Mouse (Mus musculus) lung, adult 2 months (tissue): Measurements from ENCODE around the gene Slc19a1. TPM values are rescaled to one million over a fixed set of nuclear protein-coding genes. Genes with fewer than 3 reads are reported as not detected.

ENCODE experiments used
- DNase-seq: peaks from one replicate; pipeline ENCODE4 v3.0.0; 2022
- H3K4me1 ChIP-seq: fragments of 200-500 bp; 2 replicates; pipeline ENCODE4 v1.6.1; 2011; ENCODE audit warnings: low read length; ENCODE audit not compliant: control insufficient read depth, insufficient read depth
- H3K4me3 ChIP-seq: fragments of 200-500 bp; replicated peaks from 2 replicates; pipeline ENCODE3; 2011; ENCODE audit warnings: low read depth, mild to moderate bottlenecking, control low read depth, low read length; ENCODE audit errors: extremely low read depth
- CTCF ChIP-seq: fragments of 200-500 bp; IDR thresholded peaks from 2 replicates; pipeline ENCODE4 v1.5.1; 2011; ENCODE audit warnings: mild to moderate bottlenecking, low read length, control low read depth; ENCODE audit not compliant: insufficient read depth
- POLR2A ChIP-seq: fragments of 200-500 bp; IDR thresholded peaks from 2 replicates; pipeline ENCODE4 v1.6.1; 2011; ENCODE audit warnings: low read depth, mild to moderate bottlenecking, control low read depth, low read length, borderline replicate concordance; ENCODE audit errors: extremely low read depth
- WGBS: fragments of 180-500 bp; shearing (Covaris S2); methylation state at CpG from one replicate; pipeline ENCODE4 v1.1.7; 2018; 5-methylcytosine and 5-hydroxymethylcytosine counted together
- polyA plus RNA-seq: library from polyadenylated mRNA; depleted of rRNA; stranded (reverse); fragments of >200 nt; gene quantifications from 2 replicates; pipeline ENCODE4 v1.2.3, GENCODE M21; 2012; rRNA removed

Slc19a1 gene
- polyA plus RNA-seq, 1 experiment, result 26.4 TPM

DNA sequence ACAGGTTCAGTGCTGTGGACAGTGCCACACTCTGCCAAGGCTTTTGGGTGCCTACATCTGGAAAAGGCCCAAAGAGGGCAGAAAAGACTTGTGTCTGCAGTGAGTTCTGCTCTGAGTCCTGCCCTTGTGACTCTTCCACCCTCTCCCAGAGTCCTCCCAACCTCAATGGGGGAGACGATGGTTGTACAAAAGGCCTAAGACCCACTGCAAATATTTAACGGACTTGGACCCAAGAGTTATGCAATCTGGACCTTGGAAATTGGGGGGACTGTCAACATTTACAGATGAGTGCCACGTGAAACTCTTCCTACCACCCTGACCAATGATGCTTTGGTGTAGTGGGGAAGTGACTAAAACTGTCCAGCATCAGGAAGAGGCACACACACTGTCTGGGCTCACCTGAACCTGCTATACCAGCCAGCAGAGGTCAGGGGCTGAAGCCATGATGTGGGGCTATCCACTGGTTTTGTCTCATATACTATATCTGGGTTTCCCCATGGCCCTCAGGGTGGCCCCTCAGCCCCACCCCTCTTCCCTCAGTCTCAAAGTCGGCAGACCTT is 59.6 kb downstream of the Slc19a1 start:
- 65% methylated on average over 4 of the region's 4 CpGs for WGBS
- no peak for DNase-seq
- Histone ChIP-seq H3K4me3 (no peak overlapping the region), H3K4me1 (no peaks in the 10 kb centered on the region)
- TF ChIP-seq POLR2A (no peak), CTCF (no peak)

DNA sequence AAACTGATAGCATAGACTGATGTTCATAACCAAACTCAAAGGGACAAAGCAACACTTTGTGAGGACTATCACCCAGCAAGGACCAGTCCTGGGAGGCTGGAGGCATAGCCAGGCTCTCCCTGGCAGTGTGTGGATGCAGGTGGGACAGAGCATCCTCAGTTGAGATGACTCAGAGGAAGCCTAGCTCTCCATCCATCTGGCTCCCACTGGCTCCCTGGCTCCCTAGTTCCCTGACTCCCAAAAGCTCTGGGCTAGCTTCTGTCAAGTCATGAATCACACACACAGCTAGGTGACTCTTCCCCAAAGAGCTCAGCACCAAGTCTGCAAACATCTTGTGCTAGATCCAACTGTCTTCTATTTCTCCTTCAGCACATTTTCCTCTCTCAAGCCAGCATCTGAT is 61.8 kb downstream of the Slc19a1 start:
- Histone ChIP-seq H3K4me1 (no peaks in the 10 kb centered on the region), H3K4me3 (no peak overlapping the region)
- TF ChIP-seq POLR2A (no peak), CTCF (no peak)
- no peak for DNase-seq

DNA sequence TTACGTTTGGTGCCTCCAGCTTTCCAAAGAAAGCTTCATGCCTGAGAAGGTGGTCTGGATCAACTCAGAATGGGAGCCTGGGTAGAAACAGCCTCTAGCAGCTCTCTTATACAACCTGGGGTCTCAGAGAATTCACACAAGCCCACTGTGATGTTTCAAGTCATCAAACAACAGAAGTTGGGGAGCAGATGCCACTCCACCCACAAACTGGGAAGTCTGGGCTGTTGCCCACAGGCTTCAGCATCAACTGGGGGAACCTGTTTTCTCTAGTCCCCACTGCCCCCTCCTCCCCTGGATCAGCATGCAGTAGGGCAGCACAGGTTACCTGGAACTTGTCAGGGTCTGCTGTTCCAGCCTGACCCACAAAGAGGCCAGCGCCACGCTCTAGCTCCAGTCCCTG is 63.6 kb downstream of the Slc19a1 start:
- Histone ChIP-seq H3K4me1 (no peaks in the 10 kb centered on the region), H3K4me3 (no peak overlapping the region)
- WGBS, result 96% methylated on average over 3 of the region's 3 CpGs
- no peak for DNase-seq
- TF ChIP-seq CTCF (no peak), POLR2A (no peak)

DNA sequence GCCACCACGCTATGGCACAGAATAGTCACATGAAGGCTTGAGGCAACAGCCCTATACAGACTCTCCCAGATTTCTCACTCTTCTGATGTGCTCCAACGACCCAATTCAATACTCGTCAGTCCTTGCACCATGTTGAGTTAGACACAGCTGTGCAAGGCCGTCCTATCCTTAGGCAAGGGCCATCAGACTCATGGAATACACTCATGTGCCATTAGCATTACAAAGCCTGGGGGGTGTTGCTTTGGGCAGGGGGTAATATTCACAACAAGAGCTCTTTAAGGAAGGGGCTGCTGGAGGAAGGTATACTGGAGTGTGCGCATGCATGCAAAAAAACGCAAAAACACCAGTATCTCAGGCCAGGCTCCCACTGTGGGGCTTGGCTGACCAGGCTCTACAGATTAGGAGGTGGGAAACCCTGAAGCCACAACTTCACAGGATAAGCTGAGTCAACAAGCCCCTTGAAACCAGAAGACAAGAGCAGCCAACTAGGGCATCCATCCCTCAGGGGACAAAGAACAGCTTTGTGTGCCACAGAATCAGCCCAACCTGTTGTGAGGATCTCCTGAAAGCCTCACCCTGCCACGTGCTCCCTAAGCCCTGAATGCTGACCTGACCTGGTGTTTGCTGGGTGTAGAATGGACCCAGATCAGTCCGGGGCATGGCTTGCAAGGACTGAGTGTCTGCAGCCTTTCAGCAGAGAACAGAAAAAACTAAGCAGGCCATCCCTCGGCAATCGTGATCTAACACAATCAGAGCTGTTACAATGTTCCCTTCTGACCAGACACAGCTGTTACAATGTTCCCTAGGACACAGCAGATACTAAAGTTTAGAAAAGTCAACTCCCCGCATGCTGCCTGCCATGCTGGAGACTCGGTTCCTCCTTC is 65.2 kb downstream of the Slc19a1 start:
- H3K4me1 ChIP-seq, result no peaks in the 10 kb centered on the region
- DNase-seq, result no peak
- H3K4me3 ChIP-seq, result no peak overlapping the region
- TF ChIP-seq CTCF (no peak), POLR2A (no peak)
- WGBS, result 63% methylated on average over 12 of the region's 12 CpGs

DNA sequence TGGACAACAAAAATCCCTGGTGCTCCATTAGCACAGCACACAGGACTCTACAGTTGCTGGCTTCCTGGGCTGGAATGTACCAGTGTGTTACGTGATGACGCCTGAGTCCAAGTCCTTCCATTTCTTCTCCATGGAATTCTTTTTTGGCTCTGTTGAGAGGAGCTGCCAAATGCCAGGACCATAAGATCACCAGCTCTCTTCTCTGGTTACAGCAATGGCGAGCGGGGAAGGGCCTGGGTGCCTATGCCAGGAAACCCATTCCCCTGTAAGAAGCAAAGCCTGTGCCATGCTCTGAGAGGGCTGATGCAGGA is 65.8 kb downstream of the Slc19a1 start:
- DNase-seq, result no peak
- 74% methylated on average over 4 of the region's 4 CpGs for WGBS
- H3K4me3 ChIP-seq, result no peak overlapping the region
- H3K4me1 ChIP-seq, result no peaks in the 10 kb centered on the region
- TF ChIP-seq CTCF (no peak), POLR2A (no peak)

DNA sequence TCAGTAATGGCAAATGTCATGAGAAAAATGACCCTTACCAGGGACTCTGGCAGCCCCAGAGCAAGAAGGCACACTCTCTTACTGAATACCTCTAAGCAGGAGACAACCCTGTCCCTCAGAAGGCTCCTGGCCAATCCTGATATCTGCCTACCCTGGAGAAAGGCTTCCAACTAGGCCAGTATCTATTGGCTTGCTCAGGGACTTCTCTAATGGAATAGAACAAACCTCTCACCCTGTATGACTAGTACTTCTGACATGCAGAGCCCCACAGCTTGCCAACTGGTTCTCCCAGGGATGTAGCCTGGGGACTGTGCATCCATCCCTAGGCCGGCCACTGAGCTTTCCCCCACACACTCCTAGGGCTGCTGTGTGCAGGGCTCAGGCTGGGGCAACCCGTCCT is 66.6 kb downstream of the Slc19a1 start:
- DNase-seq, result no peak

DNA sequence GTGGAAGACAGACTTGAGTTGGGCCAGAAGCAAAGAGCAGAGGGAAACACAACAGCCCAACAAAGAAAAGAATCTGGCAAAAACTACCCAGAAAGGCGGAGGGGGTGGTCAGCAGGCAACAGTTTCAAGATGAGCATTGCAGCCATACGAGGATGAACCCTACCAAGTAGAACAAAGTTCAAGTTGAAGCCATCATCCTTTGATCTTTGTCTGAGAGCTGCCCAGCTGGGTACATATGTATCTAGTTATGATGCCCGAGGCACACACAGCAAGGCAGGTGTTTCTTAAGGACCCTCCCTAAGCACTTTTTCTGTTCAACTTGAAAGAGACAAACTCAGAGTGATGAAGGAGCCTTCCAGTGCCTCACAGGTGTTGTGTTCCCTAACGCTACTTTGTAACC is 67.7 kb downstream of the Slc19a1 start:
- Histone ChIP-seq H3K4me1 (peaks cover 3% of the 10 kb centered on the region; the same call in 1 of the 2 replicates), H3K4me3 (no peak overlapping the region)
- WGBS, result 81% methylated on average over 4 of the region's 4 CpGs
- no peak for TF ChIP-seq POLR2A
- no peak for DNase-seq

More for the DNA sequence above, 66.6 kb downstream of the Slc19a1 start:
- no peak overlapping the region for H3K4me3 ChIP-seq
- WGBS, result 77% methylated on average over 2 of the region's 2 CpGs
- no peaks in the 10 kb centered on the region for H3K4me1 ChIP-seq
- TF ChIP-seq CTCF (no peak), POLR2A (no peak)

DNA sequence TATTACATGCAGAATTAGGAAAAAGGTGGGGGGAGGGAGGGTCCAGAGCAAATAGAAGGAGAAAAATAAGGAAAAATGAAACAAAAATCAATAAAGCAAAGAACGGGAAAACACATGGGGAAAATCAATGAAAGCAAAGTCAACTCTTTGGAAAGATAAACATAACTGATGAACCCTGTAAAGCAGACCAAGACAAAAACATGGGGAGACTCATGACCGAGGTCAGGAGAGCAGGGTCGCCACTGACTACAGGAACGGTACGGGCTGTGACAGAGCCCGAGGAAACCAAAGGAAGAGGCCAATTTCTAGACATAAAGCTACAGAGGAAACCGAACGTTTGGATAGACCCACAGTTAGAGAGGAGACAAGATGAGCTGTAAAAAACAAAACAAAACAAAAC is 71.6 kb downstream of the Slc19a1 start:
- TF ChIP-seq POLR2A (no peak), CTCF (no peak)
- Histone ChIP-seq H3K4me3 (no peak overlapping the region), H3K4me1 (peaks cover 3% of the 10 kb centered on the region; the same call in 1 of the 2 replicates)
- DNase-seq, result no peak
- 24% methylated on average over 8 of the region's 8 CpGs for WGBS

DNA sequence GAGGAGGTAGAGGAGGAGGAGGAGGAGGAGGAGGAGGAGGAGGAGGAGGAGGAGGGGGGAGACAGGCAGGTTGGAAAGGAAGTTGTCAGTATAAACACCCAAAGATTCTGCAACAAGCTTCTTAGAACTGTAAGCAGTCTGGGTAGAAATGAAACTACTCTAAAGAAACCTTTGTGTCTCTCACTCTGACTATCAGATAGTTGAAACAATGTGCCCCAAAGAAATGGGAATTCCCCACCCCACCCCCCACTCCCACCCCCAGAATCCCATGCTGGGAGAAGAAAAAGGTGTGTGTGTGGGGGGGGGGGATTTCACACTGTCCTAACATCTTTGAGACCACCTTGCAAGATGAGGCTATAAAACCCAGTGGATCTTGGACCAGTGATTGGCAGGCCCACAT is 72.3 kb downstream of the Slc19a1 start:
- H3K4me3 ChIP-seq, result no peak overlapping the region
- TF ChIP-seq CTCF, result no peak
- TF ChIP-seq POLR2A, result no peak

DNA sequence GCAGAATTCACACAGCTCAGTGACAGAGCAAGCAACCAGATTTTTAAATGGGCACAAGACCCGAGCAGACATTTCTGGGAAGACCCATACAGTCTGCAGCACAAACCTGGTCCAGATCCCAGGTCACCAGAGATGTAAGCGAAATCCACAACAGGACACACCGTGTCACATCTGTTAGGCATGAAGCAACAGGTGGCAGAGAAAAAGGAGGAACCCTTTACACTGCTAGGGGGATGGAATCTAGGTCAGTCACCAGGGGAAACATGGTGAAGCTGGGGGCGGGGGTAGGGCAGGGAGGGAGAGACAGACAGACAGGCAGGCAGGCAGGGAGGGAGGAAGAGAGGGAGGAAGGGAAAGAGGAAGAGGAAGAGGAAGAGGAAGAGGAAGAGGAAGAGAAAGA is 76.1 kb downstream of the Slc19a1 start:
- WGBS, result 75% methylated on average over 4 of the region's 4 CpGs
- DNase-seq, result no peak
- peaks cover 3% of the 10 kb centered on the region; the same call in 1 of the 2 replicates for H3K4me1 ChIP-seq
- TF ChIP-seq POLR2A (no peak), CTCF (no peak)
- no peak overlapping the region for H3K4me3 ChIP-seq

More for the DNA sequence above, 72.3 kb downstream of the Slc19a1 start:
- H3K4me1 ChIP-seq, result peaks cover 3% of the 10 kb centered on the region; the same call in 1 of the 2 replicates
- DNase-seq, result no peak

DNA sequence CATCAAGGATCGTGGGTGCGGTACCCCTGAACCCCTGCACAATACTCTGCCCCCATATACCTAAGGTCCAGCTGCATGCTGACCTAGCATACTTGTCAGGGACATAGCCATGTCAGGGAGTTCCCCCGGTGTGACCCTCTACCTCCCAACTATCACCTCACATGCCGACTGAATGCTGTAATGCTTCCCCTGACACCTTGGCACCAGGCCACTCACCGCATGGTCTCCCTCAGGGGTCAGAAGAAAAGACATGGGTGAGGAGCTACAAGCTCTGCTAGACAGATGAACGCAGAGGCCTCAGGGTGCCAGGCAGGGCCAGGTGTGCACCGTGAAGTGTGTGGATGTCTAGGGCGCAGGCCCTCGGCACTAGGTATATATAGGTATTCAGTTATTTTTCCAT is 78.0 kb downstream of the Slc19a1 start:
- 82% methylated on average over 9 of the region's 9 CpGs for WGBS
- no peak for DNase-seq
- Histone ChIP-seq H3K4me3 (no peak overlapping the region), H3K4me1 (no peaks in the 10 kb centered on the region; the same call in 1 of the 2 replicates)
- TF ChIP-seq POLR2A, result no peak
- no peak for TF ChIP-seq CTCF

Other genes with a start within 250 kb of the Slc19a1 start
- gene Pcbp3, start 70.4 kb upstream of the Slc19a1 start, polyA plus RNA-seq, result 25.5 and 27.2 TPM in 2 replicates
- gene Col18a1, start 134.3 kb downstream of the Slc19a1 start, polyA plus RNA-seq, result 38.1 and 39.3 TPM in 2 replicates
- gene Pofut2, start 227.0 kb downstream of the Slc19a1 start, polyA plus RNA-seq, result 81.3 and 81.6 TPM in 2 replicates